Mouse (Mus musculus) urinary bladder, adult 2 months (tissue): ENCODE results near the gene Nsd1. TPM values are rescaled to one million over a fixed set of nuclear protein-coding genes. Genes with fewer than 3 reads are reported as not detected.

Source experiments
- DNase-seq: peaks from one replicate; pipeline ENCODE4 v3.0.0; 2022; ENCODE audit warnings: low spot score
- polyA plus RNA-seq: library from polyadenylated mRNA; depleted of rRNA; stranded (reverse); fragments of >200 nt; gene quantifications from 2 replicates; pipeline ENCODE4 v1.2.3, GENCODE M21; 2012

Gene Nsd1
- polyA plus RNA-seq, 1 experiment, result 25.8 TPM

GRCm38 (mm10) chr13:55255052-55255652, 45.6 kb downstream of the Nsd1 start:
- DNase-seq, result no peak

GRCm38 (mm10) chr13:55258651-55259050, 49.1 kb downstream of the Nsd1 start:
- DNase-seq, result no peak

- no peak for DNase-seq
Observed at GRCm38 (mm10) chr13:55261521-55261920, 51.9 kb downstream of the Nsd1 start.

- DNase-seq, result no peak
Observed at GRCm38 (mm10) chr13:55262096-55262495, 52.5 kb downstream of the Nsd1 start.

- DNase-seq, result no peak
Observed at GRCm38 (mm10) chr13:55277203-55277602, 67.6 kb downstream of the Nsd1 start.

DNA sequence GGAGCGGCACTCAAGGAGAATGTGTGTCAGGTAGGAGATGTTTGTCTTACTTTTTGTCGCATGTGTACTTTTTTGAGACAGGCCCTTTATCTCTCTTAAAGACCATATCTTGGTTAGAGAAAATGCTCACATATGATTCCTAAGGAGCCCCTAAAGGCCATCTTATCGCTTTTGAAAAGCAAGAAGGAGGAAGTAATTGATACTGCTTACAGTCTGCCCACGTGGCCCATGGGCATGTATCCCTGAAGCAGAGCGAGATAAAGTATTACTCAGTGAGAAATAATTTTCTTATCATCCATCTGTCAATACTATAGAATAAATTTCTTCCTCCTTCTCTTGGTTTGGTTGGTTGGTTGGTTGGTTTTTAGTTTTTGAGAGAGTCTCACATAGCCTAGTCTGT, 68.1 kb downstream of the Nsd1 start:
- no peak for DNase-seq

GRCm38 (mm10) chr13:55288854-55289253, 79.3 kb downstream of the Nsd1 start:
- no peak for DNase-seq

GRCm38 (mm10) chr13:55296760-55297159, 87.2 kb downstream of the Nsd1 start:
- no peak for DNase-seq

DNA sequence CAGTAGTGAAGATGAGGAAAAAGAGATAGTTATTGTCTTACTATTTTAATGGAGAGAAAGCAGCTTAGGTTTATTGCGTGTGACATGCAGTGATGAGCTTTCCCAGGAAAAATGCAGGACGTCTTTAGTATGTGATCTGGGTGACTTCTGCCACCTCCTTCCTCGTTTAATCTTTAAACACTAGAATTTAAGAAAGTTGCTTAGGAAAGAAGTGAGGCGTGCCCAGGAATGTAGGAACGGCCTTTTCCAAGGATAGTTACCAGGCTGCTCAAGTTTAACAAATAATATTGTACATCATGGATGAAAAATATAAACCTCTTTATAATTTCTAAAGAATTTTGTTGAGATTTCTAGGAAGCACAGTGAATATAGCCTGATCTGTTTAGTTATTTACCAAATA, 91.3 kb downstream of the Nsd1 start:
- no peak for DNase-seq

DNA sequence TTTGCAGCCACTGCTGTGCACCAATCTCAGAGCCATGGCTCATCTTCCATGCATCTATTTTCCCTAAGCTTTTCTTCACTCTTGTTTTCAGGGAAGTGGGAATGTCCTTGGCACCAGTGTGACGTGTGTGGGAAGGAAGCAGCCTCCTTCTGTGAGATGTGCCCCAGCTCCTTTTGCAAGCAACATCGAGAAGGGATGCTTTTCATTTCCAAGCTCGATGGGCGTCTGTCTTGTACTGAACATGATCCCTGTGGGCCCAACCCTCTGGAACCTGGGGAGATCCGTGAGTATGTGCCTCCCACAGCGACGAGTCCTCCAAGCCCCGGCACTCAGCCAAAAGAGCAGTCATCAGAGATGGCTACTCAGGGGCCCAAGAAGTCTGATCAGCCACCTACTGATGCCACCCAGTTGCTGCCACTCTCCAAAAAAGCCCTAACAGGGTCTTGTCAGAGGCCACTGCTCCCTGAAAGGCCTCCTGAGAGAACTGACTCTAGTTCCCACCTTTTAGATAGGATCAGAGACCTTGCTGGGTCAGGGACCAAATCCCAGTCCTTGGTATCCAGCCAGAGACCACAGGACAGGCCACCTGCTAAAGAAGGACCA, 102.5 kb downstream of the Nsd1 start:
- no peak for DNase-seq

GRCm38 (mm10) chr13:55313051-55313450, 103.5 kb downstream of the Nsd1 start:
- no peak for DNase-seq

GRCm38 (mm10) chr13:55314891-55315412, 105.4 kb downstream of the Nsd1 start:
- DNase-seq, result no peak

DNA sequence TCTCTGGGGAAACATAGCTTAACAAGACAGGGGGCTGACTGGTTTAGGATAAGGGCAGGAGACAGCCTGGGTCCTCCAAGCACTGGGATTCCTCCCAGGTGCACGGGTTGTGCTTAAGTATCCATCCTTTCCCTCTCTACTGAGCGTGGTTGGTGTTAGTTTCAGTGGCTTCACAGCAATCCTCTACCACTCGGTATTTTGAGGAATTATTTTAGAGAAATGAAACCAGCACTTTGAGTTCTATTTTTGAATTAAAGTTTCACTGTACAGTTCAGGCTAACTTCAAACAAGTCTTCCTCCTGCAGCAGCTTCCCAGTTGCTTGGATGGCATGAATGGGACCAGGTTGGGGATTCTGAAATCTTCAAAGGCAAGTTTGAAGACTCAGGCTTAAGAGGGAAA, 108.8 kb downstream of the Nsd1 start:
- DNase-seq, result no peak

DNA sequence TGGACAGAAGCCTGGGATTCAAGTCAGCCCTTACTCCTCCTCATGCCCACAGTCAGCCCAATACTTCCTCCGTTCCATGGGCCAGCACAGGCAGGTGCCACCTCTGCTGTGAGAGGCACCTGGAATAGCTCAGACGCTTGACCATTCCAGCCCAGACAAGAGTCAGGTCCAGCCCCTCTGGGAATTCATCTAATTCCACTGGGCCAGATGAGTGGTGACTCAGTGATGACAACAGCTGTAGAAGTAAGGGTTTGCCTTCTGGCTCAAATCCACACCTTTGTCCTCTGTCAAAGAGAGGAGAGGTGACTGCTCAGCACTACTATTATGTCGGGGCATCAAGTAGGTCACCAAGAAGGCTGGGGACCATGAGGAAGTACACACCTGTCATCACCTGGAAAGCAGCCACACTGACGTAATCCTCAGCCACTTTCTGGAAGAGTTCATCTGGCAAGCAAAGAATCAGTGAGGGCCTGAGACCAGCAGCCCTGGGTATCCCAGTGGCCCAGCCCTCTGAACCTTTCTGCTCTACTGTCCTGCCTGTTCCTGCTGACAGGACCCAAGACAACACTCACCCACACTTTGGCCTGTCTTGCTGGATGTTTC, 110.5 kb downstream of the Nsd1 start, which contains the start of gene Prelid1:
Gene Prelid1 (plus strand): TSS at position 570 of the 603 bp plus-strand sequence.
- DNase-seq, result no peak

DNA sequence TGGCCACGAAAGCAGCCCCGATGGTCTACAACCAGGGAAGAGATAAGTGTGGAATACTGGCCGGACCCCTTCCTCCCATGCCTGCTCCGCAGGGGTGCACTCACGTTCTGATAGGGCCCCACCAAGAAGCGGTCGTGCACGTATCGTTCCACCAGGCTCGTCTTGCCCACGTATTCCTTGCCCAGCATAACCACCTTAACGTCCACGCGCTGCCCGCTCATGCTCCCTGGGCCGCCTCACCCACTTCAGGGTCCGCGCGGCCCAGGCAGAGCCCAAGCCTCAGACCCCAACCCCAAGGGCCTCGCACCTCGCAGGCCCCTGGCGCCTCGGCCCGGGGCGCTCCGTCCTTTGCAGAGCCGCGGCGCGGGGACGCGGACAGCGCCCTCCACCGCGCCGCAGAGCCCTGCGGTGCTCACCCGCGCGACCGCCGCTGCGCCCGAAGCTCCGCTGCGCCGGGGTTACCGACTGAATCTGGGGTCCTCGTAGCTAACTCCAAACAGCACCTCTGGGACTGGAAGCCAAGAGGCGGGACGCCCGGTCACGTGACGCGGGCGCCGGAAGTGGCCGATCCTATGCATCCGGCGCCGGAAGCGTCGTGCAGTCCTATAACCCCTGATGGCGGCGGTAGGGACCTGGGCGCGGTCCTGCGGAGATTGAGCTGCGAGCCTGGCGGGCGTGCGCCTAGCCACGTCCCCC, 112.0 kb downstream of the Nsd1 start, which contains the start of gene Rab24:
Gene Rab24 (minus strand): TSS at position 513 of the 696 bp plus-strand sequence.
- DNase-seq, result peak; percentile 81

- DNase-seq, result no peak
Observed at GRCm38 (mm10) chr13:55322130-55322825, 112.7 kb downstream of the Nsd1 start.

GRCm38 (mm10) chr13:55325596-55325995, 116.0 kb downstream of the Nsd1 start:
- no peak for DNase-seq

DNA sequence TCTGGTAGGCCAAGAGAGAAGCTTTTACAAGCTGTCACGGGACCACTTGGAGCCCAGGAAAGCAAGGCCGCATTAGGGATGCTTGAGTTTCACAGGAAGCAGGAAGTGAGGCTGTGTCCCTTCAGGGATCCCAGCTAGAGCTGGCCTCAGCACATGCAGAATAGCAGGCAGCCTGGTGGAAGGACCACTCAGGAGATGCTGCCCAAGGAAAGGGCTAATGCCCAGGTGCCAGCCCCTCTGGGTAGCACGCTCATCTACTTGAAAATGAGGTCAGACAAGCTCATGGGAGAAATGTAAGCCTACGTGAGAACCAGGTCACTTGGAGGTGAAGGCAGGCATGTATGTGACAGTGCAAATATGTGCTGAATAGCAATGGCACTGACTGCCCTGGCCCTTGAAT, 117.6 kb downstream of the Nsd1 start:
- DNase-seq, result no peak

DNA sequence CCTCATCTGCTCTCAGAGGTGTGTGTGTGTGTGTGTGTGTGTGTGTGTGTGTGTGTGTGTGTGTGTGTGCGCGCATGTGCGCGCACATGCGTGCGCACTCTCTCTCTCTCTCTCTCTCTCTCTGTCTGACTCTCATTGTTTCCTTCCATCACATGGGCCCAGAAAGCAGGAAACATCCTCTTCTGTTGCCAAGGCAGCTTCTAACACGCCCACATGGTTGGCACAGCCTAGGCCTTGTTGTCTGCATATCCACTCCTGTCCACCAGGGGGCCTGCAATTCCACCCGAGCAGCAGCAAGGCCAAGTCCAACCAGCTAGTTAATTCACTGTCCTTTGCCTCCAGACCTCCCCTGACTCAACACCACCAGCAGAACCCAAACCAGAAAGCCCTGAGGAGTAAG, 118.1 kb downstream of the Nsd1 start:
- peak; percentile 65 for DNase-seq

GRCm38 (mm10) chr13:55328171-55328570, 118.6 kb downstream of the Nsd1 start:
- no peak for DNase-seq

DNA sequence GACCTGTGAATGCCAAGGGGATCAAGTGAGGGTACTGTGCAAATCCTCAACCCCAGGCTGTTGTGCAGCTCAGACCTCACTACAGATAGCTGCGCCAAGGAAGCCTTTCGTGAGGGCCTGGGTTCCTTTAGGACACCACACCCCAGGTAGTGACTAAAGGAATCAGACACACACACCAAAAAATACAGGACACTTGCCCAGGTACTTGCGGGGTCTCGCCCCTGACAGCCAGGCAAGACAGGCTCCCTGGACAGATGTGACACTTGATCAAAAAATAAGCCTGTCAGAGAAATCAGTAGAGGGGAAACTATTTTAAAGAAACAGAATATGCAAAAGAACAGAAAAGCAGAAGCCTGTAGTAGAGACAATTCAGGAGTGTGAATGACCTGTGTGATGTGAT, 119.1 kb downstream of the Nsd1 start:
- no peak for DNase-seq
